21 mouse cellular contexts compared by ENCODE assay signal in the genomic region with DNA sequence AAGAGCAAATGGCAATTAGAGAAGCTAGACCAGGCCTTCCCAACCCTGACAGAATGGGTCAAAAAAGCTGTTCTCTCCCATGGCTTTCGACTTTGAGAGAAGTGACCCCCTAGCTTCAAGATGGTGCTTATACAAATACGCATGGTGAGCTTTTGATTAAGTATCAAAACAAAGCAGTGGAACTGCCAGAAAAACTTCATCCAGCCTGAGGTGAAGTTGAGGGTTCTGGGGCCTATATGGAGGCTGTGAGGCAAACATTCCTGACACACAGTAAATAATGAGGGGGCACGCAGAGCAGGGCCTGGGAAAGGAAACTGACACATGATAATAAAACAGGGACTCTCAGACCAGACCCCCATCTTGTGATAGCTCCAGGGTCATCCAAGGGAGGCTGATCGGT.
A peak's percentile ranks its signal among the peaks of the same experiment; 100 is the strongest.
DNase-seq lines count a peak whose midpoint lies in the region; ATAC-seq and TF ChIP-seq lines count a peak whose summit lies in the region.
"Had no signal": no experiment of that assay in that cellular context is flagged by ENCODE, and none has a peak within 500 bp of the region (broad histone marks: within the 10 kb centered on the region; RNA-seq: fewer than 3 reads in every experiment).

No protein-coding gene starts in this region.

- H3K9me3 ChIP-seq in lung, embryonic 16.5 days (ENCODE audit: control insufficient read depth, low read length): no peaks in the 10 kb centered on the region
- peaks cover 2% of the 10 kb centered on the region; the same call in 1 of the 2 replicates for H3K9me3 ChIP-seq in kidney, embryonic 16.5 days (ENCODE audit: low read length)
- H3K9me3 ChIP-seq: forebrain, embryonic 13.5 days; hindbrain, embryonic 15.5 days; midbrain, embryonic 15.5 days had no signal

- DNase-seq in kidney, adult 2 months: peak; percentile 12
- DNase-seq in kidney, adult 8-10 months: no peak
- no peak for DNase-seq in lung, postnatal 36 days
- DNase-seq in kidney, postnatal 14 days: peak; percentile 37
- DNase-seq in liver: no peak
- DNase-seq in thymus, adult 2 months: no peak
- DNase-seq: adrenal gland, adult 2 months; cerebellum, adult 11 months; cerebellum, adult 9-11 months; gastrocnemius, postnatal 36 days; heart, adult 2 months; layer of hippocampus, postnatal 36 days; liver, postnatal 0 days; thymus, postnatal 14 days had no signal

- 63% methylated on average over 4 of the region's 4 CpGs for WGBS in kidney, adult 2 months
- 26% methylated on average over 4 of the region's 4 CpGs for WGBS in lung, embryonic 16.5 days
- WGBS in kidney, embryonic 16.5 days: 32% methylated on average over 4 of the region's 4 CpGs
- 81% methylated on average over 4 of the region's 4 CpGs for WGBS in thymus, adult 2 months

- no peak overlapping the region for H3K4me3 ChIP-seq in kidney, adult 2 months (ENCODE audit: insufficient read depth, low read depth, low read length)
- H3K4me3 ChIP-seq in lung, embryonic 16.5 days (ENCODE audit: low read length): no peak overlapping the region
- H3K4me3 ChIP-seq in kidney, embryonic 16.5 days (ENCODE audit: low read length): no peak overlapping the region
- H3K4me3 ChIP-seq in thymus, adult 2 months (ENCODE audit: control insufficient read depth, insufficient read depth, low read length): no peak overlapping the region
- H3K4me3 ChIP-seq: forebrain, embryonic 13.5 days; heart, adult 2 months; hindbrain, embryonic 15.5 days; midbrain, embryonic 15.5 days; myocyte had no signal

- ATAC-seq in lung, embryonic 16.5 days (ENCODE audit: low read depth): peak; percentile 75
- peak; percentile 75 for ATAC-seq in kidney, embryonic 16.5 days (ENCODE audit: low FRiP score, low TSS enrichment)
- ATAC-seq: forebrain, embryonic 13.5 days; liver, postnatal 0 days; midbrain, embryonic 15.5 days had no signal

- TF ChIP-seq CTCF in kidney, adult 2 months (conservative IDR thresholded peaks at IDR 0.05; ENCODE audit: insufficient read depth, insufficient read length, low read depth, low read length): no peak
- TF ChIP-seq CTCF in thymus, adult 2 months (IDR thresholded peaks at IDR 0.05; ENCODE audit: borderline replicate concordance, control insufficient read depth, extremely low read depth, insufficient read depth, low read length, poor library complexity): no peak

- no peak overlapping the region for H3K4me2 ChIP-seq in lung, embryonic 16.5 days (ENCODE audit: low read depth, low read length)
- no peak overlapping the region for H3K4me2 ChIP-seq in kidney, embryonic 16.5 days (replicated peaks; ENCODE audit: low read depth, low read length)
- H3K4me2 ChIP-seq: forebrain, embryonic 13.5 days; hindbrain, embryonic 15.5 days; liver, embryonic 11.5 days; midbrain, embryonic 15.5 days had no signal

- no peaks in the 10 kb centered on the region for H3K27me3 ChIP-seq in kidney, adult 2 months (replicated peaks; ENCODE audit: control insufficient read depth, insufficient read depth, low read length)
- H3K27me3 ChIP-seq in lung, embryonic 16.5 days (ENCODE audit: control insufficient read depth, insufficient read depth, low read depth, low read length): no peaks in the 10 kb centered on the region
- H3K27me3 ChIP-seq in kidney, embryonic 16.5 days (ENCODE audit: insufficient read depth, low read length): no peaks in the 10 kb centered on the region
- H3K27me3 ChIP-seq in thymus, adult 2 months (ENCODE audit: control insufficient read depth, insufficient read depth, low read length): no peaks in the 10 kb centered on the region
- H3K27me3 ChIP-seq: forebrain, embryonic 13.5 days; hindbrain, embryonic 15.5 days; midbrain, embryonic 15.5 days had no signal

- TF ChIP-seq POLR2A in kidney, adult 2 months (IDR thresholded peaks at IDR 0.05; ENCODE audit: low read depth, low read length): no peak
- no peak for TF ChIP-seq POLR2A in thymus, adult 2 months (IDR thresholded peaks at IDR 0.05; ENCODE audit: control insufficient read depth, extremely low read depth, insufficient read depth, low read length, poor library complexity)

- H3K27ac ChIP-seq in kidney, adult 2 months (ENCODE audit: insufficient read depth, low read depth, low read length): no peak overlapping the region
- H3K27ac ChIP-seq in lung, embryonic 16.5 days (ENCODE audit: low read length): peak overlapping the region; percentile 54
- peak overlapping the region; percentile 48; the same call in 1 of the 2 replicates for H3K27ac ChIP-seq in kidney, embryonic 16.5 days (ENCODE audit: low read length)
- no peak overlapping the region for H3K27ac ChIP-seq in thymus, adult 2 months (ENCODE audit: control insufficient read depth, insufficient read depth, low read length)
- H3K27ac ChIP-seq: forebrain, embryonic 13.5 days; heart, adult 2 months; hindbrain, embryonic 15.5 days; midbrain, embryonic 15.5 days had no signal

- no peaks in the 10 kb centered on the region for H3K4me1 ChIP-seq in kidney, adult 2 months (ENCODE audit: control insufficient read depth, insufficient read depth, low read length)
- H3K4me1 ChIP-seq in lung, embryonic 16.5 days (replicated peaks; ENCODE audit: control insufficient read depth, insufficient read depth, low read length): peaks cover 15% of the 10 kb centered on the region
- peaks cover 14% of the 10 kb centered on the region for H3K4me1 ChIP-seq in kidney, embryonic 16.5 days (ENCODE audit: insufficient read depth, low read length)
- H3K4me1 ChIP-seq in thymus, adult 2 months (replicated peaks; ENCODE audit: control insufficient read depth, insufficient read depth, low read length): no peaks in the 10 kb centered on the region
- H3K4me1 ChIP-seq: forebrain, embryonic 13.5 days; midbrain, embryonic 15.5 days had no signal

- no peaks in the 10 kb centered on the region for H3K36me3 ChIP-seq in kidney, adult 2 months (ENCODE audit: control insufficient read depth, insufficient read depth, low read length)
- H3K36me3 ChIP-seq in lung, embryonic 16.5 days (ENCODE audit: control insufficient read depth, insufficient read depth, low read length): no peaks in the 10 kb centered on the region
- H3K36me3 ChIP-seq in kidney, embryonic 16.5 days (ENCODE audit: insufficient read depth, low read length): no peaks in the 10 kb centered on the region
- no peaks in the 10 kb centered on the region for H3K36me3 ChIP-seq in thymus, adult 2 months (ENCODE audit: control insufficient read depth, insufficient read depth, low read length)
- H3K36me3 ChIP-seq: hindbrain, embryonic 15.5 days; midbrain, embryonic 15.5 days had no signal

- no peak overlapping the region for H3K9ac ChIP-seq in lung, embryonic 16.5 days (ENCODE audit: low read length)
- no peak overlapping the region for H3K9ac ChIP-seq in kidney, embryonic 16.5 days (replicated peaks; ENCODE audit: low read length)
- H3K9ac ChIP-seq: forebrain, embryonic 13.5 days; hindbrain, embryonic 15.5 days; liver, postnatal 0 days; midbrain, embryonic 15.5 days had no signal

Comparison
In these comparisons a context has a peak if more than half of its experiments do, and no peak if none do; other contexts are left out.
1. DNase-seq: peak in kidney, adult 2 months (single experiment) and kidney, postnatal 14 days (single experiment); none in kidney, adult 8-10 months (0 of 2), lung, postnatal 36 days (single experiment), liver (single experiment) and thymus, adult 2 months (single experiment).
2. H3K27ac ChIP-seq: peak in lung, embryonic 16.5 days (single experiment) and kidney, embryonic 16.5 days (single experiment); none in kidney, adult 2 months (single experiment) and thymus, adult 2 months (single experiment).